8 mouse cellular contexts compared by ENCODE assay signal in the genomic region with DNA sequence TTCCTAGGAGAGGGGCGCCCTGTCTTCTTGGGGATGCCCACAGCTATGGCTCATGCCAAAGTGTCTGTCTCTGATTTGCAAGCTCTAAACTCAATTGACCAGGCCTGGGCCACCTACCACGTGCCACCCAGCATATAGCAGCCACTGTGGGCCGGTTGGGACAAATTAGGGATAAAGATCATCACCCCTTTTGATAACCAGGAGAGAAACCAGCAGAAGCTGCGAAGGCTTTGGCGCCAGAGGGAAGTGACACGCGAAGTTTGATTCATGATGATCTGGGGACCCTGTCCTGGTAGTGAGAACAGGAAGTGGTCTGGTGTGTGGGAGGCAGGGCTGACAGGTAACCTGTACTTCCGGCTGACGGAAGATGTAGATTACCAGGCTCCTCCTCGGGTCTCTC. TPM values are rescaled to one million over a fixed set of nuclear protein-coding genes. Genes with fewer than 3 reads are reported as not detected.
DNase-seq lines count a peak whose midpoint lies in the region; ATAC-seq and TF ChIP-seq lines count a peak whose summit lies in the region.

No protein-coding gene starts in this region.

- DNase-seq in 416B (ENCODE audit: low read depth) = peak; percentile 27
- no peak for DNase-seq in hindbrain, embryonic 14.5 days (ENCODE audit: low spot score)
- DNase-seq in thymus, postnatal 14 days = peak; percentile 63
- no peak for DNase-seq in left cerebral cortex, postnatal 25 days (ENCODE audit: low spot score in 2 of 2)
- DNase-seq in layer of hippocampus, adult 2 months (ENCODE audit: low spot score in 2 of 2) = no peak

- no peak for ATAC-seq in hindbrain, embryonic 14.5 days (ENCODE audit: low FRiP score)
- 0 out of 2 replicates have a peak, but pooled peaks have one; percentile 5 for ATAC-seq in megakaryocyte-erythroid progenitor cell, adult 5-6 weeks (replicated peaks; ENCODE audit: low FRiP score, low TSS enrichment, poor library complexity, severe bottlenecking)
- ATAC-seq in frontal cortex, adult (ENCODE audit: low TSS enrichment) = no peak

- H3K27ac ChIP-seq in ES-Bruce4 (ENCODE audit: insufficient read depth, low read length) = peak overlapping the region; percentile 82
- no peak overlapping the region for H3K27ac ChIP-seq in hindbrain, embryonic 14.5 days
- no peak overlapping the region for H3K27ac ChIP-seq in layer of hippocampus, adult 2 months

- TF ChIP-seq EP300 in ES-Bruce4 (IDR thresholded peaks at IDR 0.05; ENCODE audit: insufficient read depth, low read depth, low read length) = no peak

- peak overlapping the region; percentile 76 for H3K9ac ChIP-seq in ES-Bruce4 (ENCODE audit: low read depth, poor library complexity, severe bottlenecking)
- no peak overlapping the region for H3K9ac ChIP-seq in hindbrain, embryonic 14.5 days

- peak overlapping the region; percentile 53 for H3K4me3 ChIP-seq in ES-Bruce4 (ENCODE audit: low read depth, low read length)
- H3K4me3 ChIP-seq in hindbrain, embryonic 14.5 days (replicated peaks; ENCODE audit: low read length) = peak overlapping the region; percentile 28
- H3K4me3 ChIP-seq in layer of hippocampus, adult 2 months = no peak overlapping the region

- WGBS in hindbrain, embryonic 14.5 days = 49% methylated on average over 10 of the region's 10 CpGs

- no peaks in the 10 kb centered on the region for H3K36me3 ChIP-seq in ES-Bruce4 (ENCODE audit: control insufficient read depth, insufficient read depth, low read length, poor library complexity, severe bottlenecking)
- H3K36me3 ChIP-seq in hindbrain, embryonic 14.5 days (replicated peaks; ENCODE audit: control insufficient read depth, insufficient read depth) = no peaks in the 10 kb centered on the region

- no peaks in the 10 kb centered on the region for H3K9me3 ChIP-seq in ES-Bruce4 (replicated peaks; ENCODE audit: control insufficient read depth, insufficient read depth, low read length, poor library complexity, severe bottlenecking)
- no peaks in the 10 kb centered on the region for H3K9me3 ChIP-seq in hindbrain, embryonic 14.5 days (ENCODE audit: control insufficient read depth, low read length)

- TF ChIP-seq CTCF in ES-Bruce4 (IDR thresholded peaks at IDR 0.05; ENCODE audit: low read depth, low read length) = no peak
- TF ChIP-seq CTCF in layer of hippocampus, adult 2 months (conservative IDR thresholded peaks at IDR 0.05) = no peak

- TF ChIP-seq POLR2A in ES-Bruce4 (IDR thresholded peaks at IDR 0.05; ENCODE audit: insufficient read depth, low read length) = no peak

- peak overlapping the region; percentile 53 for H3K4me2 ChIP-seq in hindbrain, embryonic 14.5 days (replicated peaks)

- peaks cover 5% of the 10 kb centered on the region for H3K4me1 ChIP-seq in ES-Bruce4 (ENCODE audit: control insufficient read depth, insufficient read depth, low read length)
- peaks cover 20% of the 10 kb centered on the region for H3K4me1 ChIP-seq in hindbrain, embryonic 14.5 days (replicated peaks; ENCODE audit: control insufficient read depth, insufficient read depth, low read length)

- no peaks in the 10 kb centered on the region for H3K27me3 ChIP-seq in ES-Bruce4 (ENCODE audit: control insufficient read depth, insufficient read depth, low read length, poor library complexity, severe bottlenecking)
- peaks cover 31% of the 10 kb centered on the region for H3K27me3 ChIP-seq in hindbrain, embryonic 14.5 days (ENCODE audit: control insufficient read depth, insufficient read depth, low read length)

- intact Hi-C loops in left cerebral cortex, postnatal 25 days (cut with DNase I) = no loop called here

RNA-seq across cellular contexts. Expression of a gene that starts 10.9 kb away (rescaled TPM):
- 7.8 and 8.7 TPM in 2 replicates for polyA plus RNA-seq in ES-Bruce4 (2011; ENCODE audit: insufficient read depth, insufficient read length, low read depth, missing spikeins)
- polyA plus RNA-seq in hindbrain, embryonic 14.5 days (2014; fragmentation: Nextera tagmentation; extraction: Ambion mirVana) = 3.4 and 3.7 TPM in 2 replicates
- 0.44 and 0.69 TPM in 2 replicates for total RNA-seq in megakaryocyte-erythroid progenitor cell, adult 5-6 weeks (2014; fragmentation: Nextera tagmentation)
- total RNA-seq in megakaryocyte-erythroid progenitor cell, adult 5-6 weeks (2017) = 0.33 and 0.46 TPM in 2 replicates
- total RNA-seq in left cerebral cortex, postnatal 25 days (2021) = 10 to 100 TPM in 1 of 2 experiments, 1 to 10 TPM in 1; 8.5 to 14.3 TPM
- 10 to 100 TPM; 19.7 to 20.1 TPM for total RNA-seq in layer of hippocampus, adult 2 months (2021)

Comparison
In these comparisons a context has a peak if more than half of its experiments do, and no peak if none do; other contexts are left out.
1. DNase-seq: peak in 416B (single experiment) and thymus, postnatal 14 days (single experiment); none in hindbrain, embryonic 14.5 days (single experiment), left cerebral cortex, postnatal 25 days (0 of 2) and layer of hippocampus, adult 2 months (0 of 2).
2. RNA of a gene that starts 10.9 kb away (total RNA-seq): 19.7 to 20.1 TPM in layer of hippocampus, adult 2 months and 8.5 to 14.3 TPM in left cerebral cortex, postnatal 25 days; 0.33 to 0.69 TPM in megakaryocyte-erythroid progenitor cell, adult 5-6 weeks; every median in the first group is over 4 times any median in the second.